Mouse (Mus musculus) kidney, postnatal 14 days (tissue): ENCODE results near the gene Olfr1311.
"Not testable (repeated sequence)": the region's sequence is repeated elsewhere in the genome, so short reads cannot be mapped to it uniquely, and the experiment has no call there.

Experiments used
- DNase-seq: peaks from one replicate; pipeline ENCODE4 v3.0.0; 2022; ENCODE audit warnings: mixed read lengths

Gene Olfr1311

DNA sequence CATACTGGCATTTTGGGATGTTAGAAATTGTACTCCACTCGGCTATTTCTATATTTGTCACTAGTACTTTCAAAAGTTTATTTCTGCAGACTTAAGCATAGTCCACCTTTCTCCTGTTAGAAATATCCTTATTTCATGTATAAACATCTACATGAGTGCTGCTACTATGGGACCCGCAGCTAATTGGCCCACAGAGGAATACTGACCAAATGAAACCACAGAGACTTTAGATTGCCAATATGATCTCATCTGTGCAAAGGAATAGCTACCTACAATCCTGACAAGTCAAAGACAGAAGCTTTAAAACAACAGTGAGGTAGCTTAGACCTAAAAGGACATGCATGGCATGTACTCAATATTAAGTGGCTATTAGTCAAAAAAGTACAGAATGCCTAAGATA is at the start of gene Olfr1311:
Gene Olfr1311 (minus strand): TSS at position 101 of the 400 bp plus-strand sequence.
- no peak for DNase-seq

DNA sequence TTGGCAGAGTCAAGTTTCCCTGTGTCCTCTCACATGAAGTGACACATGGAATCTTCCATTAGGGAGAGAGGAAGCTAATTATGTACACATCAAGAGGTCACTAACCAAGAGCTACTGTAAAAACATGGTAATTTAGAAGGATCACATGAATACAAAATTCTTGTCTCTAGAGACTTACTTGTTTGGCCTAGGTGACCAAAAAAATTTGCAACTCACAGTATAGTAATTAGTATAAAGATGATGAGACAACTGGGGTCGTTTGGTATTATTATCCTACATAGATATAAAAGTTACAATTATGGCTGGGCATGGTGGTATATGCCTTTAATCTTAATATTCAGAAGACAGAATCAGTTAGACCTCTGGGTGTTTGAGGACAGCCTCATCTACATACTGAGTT is 25.9 kb upstream of the Olfr1311 start, which contains the start of gene Olfr1312:
Gene Olfr1312 (minus strand): TSS at position 101 of the 400 bp plus-strand sequence.
- no peak for DNase-seq

DNA sequence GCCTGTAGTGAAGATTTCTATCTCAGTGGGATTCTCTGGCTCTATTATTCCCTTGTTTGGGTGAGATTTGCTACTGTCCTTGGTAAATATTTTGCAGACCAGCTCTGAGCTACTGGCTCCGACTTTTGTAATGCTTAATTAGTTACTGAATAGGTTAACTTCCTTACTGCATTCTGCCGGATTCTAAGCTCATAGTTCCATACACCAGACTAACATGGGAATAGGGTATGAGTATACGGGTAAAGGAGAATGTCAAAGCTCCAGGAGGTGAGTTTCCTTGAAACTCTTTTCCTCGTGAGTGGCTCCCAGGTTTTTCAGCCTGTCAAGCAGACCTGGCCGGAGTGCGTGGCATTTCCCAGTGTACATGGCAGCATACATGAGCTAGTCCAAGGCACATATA is 2.8 kb upstream of the Olfr1311 start:
- DNase-seq, result not testable (repeated sequence)

DNA sequence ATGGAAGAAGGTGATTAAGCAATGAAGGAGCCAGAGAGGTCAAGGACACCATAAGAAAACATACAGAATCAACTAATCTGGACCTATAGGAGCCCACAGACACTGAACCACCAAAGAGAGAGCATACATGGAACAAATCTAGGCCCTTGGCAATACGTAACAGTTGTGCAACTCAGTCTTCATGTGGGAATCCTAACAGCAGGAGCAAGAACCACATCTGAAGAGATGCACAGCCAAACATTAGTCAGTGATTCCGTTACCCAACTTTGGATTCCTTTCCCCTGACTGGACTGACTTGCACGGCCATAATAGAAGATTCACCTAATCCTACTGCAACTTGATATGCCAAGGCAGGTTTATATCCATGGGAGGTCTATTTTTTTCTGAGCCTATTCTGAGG is 9.3 kb downstream of the Olfr1311 start:
- DNase-seq, result no peak

DNA sequence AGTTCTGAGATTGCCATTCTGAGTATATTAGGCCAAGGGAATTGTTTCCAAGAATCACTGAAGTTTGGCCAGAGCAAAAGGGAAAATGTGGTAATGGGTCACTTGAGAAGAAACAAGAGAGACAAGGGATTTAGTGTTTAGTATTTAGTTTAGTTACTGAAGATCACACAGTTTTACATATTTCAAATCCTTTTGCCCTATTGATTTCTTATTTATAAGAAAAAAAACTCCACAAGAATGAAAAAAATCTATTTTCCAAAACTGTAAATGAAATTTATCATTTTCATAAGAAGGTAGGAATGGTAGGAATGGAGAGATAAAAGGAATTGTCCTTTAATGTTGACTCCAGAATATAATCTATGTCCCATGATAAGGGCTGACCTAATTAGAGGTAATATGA is 11.6 kb downstream of the Olfr1311 start, which contains the start of gene Olfr1310:
Gene Olfr1310 (minus strand): TSS at position 101 of the 400 bp plus-strand sequence.
- DNase-seq, result no peak

DNA sequence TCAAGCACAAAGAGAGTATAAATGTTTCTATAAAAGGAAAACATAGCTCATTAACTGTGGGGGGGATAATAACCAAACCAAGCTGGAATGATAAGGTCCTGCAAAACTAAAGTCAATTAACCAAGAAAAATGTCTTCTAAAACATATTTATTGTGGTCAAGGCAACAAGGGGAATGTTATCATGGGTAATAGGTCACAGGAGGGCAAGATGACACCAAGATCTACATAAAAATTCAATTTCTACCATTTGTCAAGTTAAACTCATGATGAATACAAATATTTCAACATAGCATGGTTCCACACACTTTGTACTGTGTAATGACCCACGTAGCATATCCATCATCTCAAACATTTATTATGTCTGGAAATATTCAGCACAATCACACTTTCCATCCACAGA is 34.0 kb downstream of the Olfr1311 start, which contains the start of gene Olfr1309:
Gene Olfr1309 (minus strand): TSS at position 101 of the 400 bp plus-strand sequence.
- DNase-seq, result no peak
